Mouse (Mus musculus) cerebellum, postnatal 10 days (tissue): ENCODE data around the gene Zdhhc14.

Experiments
- DNase-seq, 2 experiments: peaks; one replicate each; pipeline ENCODE4 v3.0.0; 2021; ENCODE audit warnings: mixed read lengths in 2 of 2

Gene Zdhhc14

DNA sequence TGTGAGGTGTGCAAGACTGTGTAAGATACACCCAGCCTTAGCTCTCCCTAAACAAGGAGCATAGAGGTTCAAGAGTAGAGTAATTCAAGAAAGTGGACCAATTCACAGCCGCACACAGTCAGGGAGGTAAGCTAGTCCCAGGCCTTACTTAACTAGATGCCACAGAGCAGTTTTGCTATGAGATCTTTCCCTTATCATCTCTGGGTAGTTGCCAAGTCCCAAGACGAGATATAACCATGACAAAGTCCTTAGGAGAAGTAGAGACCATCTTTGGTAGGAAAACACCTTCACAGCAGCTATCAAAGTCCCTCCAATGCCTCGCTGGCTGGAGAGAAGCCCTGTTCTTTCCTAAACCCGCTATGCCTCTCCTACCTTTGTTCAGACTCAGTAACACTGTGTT lies 301.2 kb downstream of the Zdhhc14 start:
- DNase-seq = no peak

GRCm38 (mm10) chr17:5794276-5794675 lies 301.9 kb downstream of the Zdhhc14 start:
- DNase-seq = no peak

GRCm38 (mm10) chr17:5795369-5795768 lies 303.0 kb downstream of the Zdhhc14 start:
- DNase-seq = no peak

- DNase-seq = peak; percentile 85 to 87
Measured at GRCm38 (mm10) chr17:5795878-5796277, 303.5 kb downstream of the Zdhhc14 start.

DNA sequence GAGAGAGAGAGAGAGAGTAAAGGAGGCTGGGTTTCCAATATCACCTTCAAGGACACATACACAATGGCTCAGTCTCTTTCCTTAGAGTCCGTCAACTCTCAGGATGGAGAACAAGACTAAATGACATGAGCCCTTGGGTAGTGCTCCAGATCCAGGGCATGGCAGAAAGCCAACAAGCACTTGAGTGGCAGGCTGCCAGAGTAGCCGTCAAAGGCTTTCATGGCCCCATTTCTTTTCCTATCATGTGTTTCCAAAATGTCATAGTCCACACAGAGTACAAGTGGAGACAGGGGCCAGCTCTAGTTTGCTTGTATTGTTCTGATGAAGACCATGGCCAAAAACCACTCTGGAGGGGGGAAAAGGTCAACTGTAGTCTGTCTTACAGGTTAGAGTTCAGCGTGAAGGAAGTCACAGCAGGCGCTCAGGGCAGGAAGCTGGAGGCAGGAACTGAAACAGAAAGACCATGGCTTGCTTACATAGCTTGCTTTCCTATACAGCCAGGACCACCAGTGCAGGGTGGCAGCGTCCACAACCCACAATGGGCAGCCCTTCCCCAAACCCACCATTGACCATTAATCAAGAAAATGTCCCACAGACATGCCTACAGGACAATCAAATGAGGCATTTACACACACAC lies 304.9 kb downstream of the Zdhhc14 start:
- peak; percentile 62 to 63 for DNase-seq

DNA sequence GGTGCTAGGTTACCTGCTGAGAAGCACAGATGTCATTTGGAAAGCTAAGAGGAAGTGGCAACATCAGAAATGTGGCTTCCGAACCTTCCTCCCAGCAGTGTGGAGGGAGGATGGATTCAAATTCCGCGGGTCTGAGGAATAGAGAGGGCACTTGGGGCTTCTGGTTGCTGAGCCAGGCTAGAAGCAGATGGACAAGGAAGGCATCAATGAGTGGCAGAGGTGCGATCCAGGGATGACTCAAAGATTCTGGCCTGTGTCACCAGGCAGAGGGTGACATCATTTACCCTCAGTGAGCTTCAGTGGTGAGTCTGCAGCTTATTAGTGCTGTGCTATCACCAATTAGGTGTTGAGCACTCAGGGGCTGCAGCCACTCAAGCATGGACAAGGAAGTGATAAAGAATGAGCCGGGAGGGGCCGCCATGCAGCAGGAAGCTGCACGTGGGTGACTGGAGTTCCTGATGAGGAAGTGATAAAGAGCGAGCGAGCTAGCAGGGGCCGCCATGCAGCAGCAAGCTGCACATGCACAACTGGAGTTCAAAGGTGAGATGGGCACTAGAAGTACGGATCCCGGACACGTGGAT lies 306.0 kb downstream of the Zdhhc14 start:
- peak; percentile 52 for DNase-seq

- no peak for DNase-seq
Measured at GRCm38 (mm10) chr17:5798900-5799299, 306.5 kb downstream of the Zdhhc14 start.

GRCm38 (mm10) chr17:5799396-5800021 lies 307.2 kb downstream of the Zdhhc14 start:
- no peak for DNase-seq

GRCm38 (mm10) chr17:5800254-5800653 lies 307.9 kb downstream of the Zdhhc14 start:
- DNase-seq = no peak

- no peak for DNase-seq
Measured at GRCm38 (mm10) chr17:5800824-5801560, 308.6 kb downstream of the Zdhhc14 start.

- no peak for DNase-seq
Measured at GRCm38 (mm10) chr17:5801761-5802655, 309.7 kb downstream of the Zdhhc14 start.

DNA sequence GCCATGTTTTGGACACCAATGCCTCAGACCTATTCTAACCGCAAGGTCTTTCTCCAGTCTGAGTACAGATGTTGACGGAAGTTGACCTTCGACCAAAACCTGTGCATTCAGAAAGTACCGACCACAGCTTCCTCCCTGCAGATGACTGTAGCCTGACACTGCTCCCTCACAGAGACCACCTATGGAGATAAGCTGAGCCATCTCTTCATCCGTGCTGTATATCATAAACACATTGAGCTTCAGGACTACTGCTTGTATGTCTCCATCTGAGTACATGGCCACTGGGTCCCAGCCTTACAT lies 310.2 kb downstream of the Zdhhc14 start:
- DNase-seq = no peak
